Mouse (Mus musculus): Measurements from ENCODE around the gene Mrpl21. TPM values are rescaled to one million over a fixed set of nuclear protein-coding genes. Genes with fewer than 3 reads are reported as not detected.

Gene Mrpl21
- polyA plus RNA-seq, 1 experiment from 2014 or later: 147 TPM

- Histone ChIP-seq H3K9ac (ENCODE audit: low read length) (no peak overlapping the region), H3K27ac (ENCODE audit: low read depth) (no peak overlapping the region), H3K9me3 (ENCODE audit: control insufficient read depth, low read length) (no peaks in the 10 kb centered on the region), H3K4me1 (replicated peaks; ENCODE audit: control insufficient read depth, insufficient read depth, low read length) (no peaks in the 10 kb centered on the region), H3K36me3 (ENCODE audit: control insufficient read depth, insufficient read depth, low read length) (peaks cover 90% of the 10 kb centered on the region), H3K4me3 (ENCODE audit: low read depth, low read length) (no peak overlapping the region), H3K4me2 (ENCODE audit: low read length) (no peak overlapping the region), H3K27me3 (replicated peaks; ENCODE audit: control insufficient read depth, insufficient read depth, low read length) (no peaks in the 10 kb centered on the region)
- ATAC-seq (replicated peaks; ENCODE audit: low FRiP score, low TSS enrichment, low read depth) (no peak), DNase-seq (ENCODE audit: low spot score) (peak; percentile 29)
- WGBS: 95% methylated on average over 4 of the region's 4 CpGs
Observed at GRCm38 (mm10) chr19:3266676-3267075, 16.0 kb upstream of the Mrpl21 start.

DNA sequence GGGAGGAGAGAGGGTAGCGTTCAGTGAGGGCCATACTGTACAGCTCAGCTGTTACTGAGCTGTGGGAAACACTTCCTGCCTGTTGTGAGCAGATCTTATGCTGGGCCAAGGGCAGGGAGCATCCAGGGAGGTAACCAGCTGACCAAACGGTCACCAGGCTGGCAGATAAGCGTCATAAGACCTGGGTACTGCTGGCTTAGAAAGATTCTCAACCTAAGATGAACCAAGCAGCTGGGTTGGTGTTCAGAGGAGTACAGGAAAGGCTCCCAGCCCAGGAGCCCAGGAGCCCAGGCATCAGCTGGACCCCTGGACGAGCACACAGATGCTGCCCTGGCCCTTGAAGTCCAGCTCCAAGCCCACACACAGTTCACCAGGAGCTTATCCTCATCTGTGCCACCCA lies 15.4 kb upstream of the Mrpl21 start:
- peaks cover 92% of the 10 kb centered on the region for H3K36me3 ChIP-seq (ENCODE audit: control insufficient read depth, insufficient read depth, low read length)
- H3K4me1 ChIP-seq (replicated peaks; ENCODE audit: control insufficient read depth, insufficient read depth, low read length): no peaks in the 10 kb centered on the region
- H3K4me2 ChIP-seq (ENCODE audit: low read length): no peak overlapping the region
- H3K4me3 ChIP-seq (ENCODE audit: low read depth, low read length): no peak overlapping the region
- no peaks in the 10 kb centered on the region for H3K27me3 ChIP-seq (replicated peaks; ENCODE audit: control insufficient read depth, insufficient read depth, low read length)
- DNase-seq (ENCODE audit: low spot score): peak; percentile 25
- WGBS: 87% methylated on average over 4 of the region's 4 CpGs
- no peaks in the 10 kb centered on the region for H3K9me3 ChIP-seq (ENCODE audit: control insufficient read depth, low read length)
- H3K27ac ChIP-seq (ENCODE audit: low read depth): no peak overlapping the region
- no peak for ATAC-seq (replicated peaks; ENCODE audit: low FRiP score, low TSS enrichment, low read depth)
- no peak overlapping the region for H3K9ac ChIP-seq (ENCODE audit: low read length)

DNA sequence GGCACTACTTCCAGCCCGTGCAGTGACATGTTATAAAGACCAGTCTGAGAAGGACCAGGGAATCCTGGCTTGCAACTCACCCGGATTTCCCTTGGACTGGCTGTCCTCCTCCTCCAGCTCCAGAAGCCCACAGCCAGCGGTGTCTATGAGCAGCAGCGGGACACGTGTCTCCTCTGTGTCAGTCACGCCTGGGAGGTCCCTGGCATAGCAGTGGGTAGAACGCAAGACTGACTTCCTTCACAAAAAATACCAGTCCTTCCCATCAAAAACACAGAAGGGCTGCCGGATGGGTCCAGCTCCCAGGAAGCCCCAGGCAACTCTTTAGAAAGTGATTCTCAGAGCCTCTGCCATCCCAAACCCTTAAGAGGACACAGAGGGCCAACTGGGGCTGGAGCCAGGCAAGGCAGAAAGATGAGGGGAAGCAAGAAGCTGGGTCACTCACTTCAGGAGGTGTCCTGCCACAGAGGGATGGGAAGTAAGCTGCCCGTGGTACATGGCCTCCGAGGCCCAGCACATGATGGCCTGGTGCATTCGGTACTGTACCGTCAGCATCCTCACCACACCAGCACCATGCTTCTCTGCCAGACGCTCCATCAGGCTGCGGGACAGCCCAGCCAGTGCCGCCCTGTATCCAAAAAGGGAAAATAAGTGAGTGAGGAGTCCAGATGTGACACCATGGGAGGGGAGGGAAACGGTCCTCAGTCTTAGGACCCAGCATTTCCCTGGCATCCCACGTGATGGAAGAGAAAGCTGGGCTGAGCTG lies 14.3 kb upstream of the Mrpl21 start:
- H3K36me3 ChIP-seq (ENCODE audit: control insufficient read depth, insufficient read depth, low read length): peaks cover 98% of the 10 kb centered on the region
- peak; percentile 39 for DNase-seq (ENCODE audit: low spot score)

GRCm38 (mm10) chr19:3269279-3269678 lies 13.4 kb upstream of the Mrpl21 start:
- Histone ChIP-seq H3K9me3 (ENCODE audit: control insufficient read depth, low read length) (no peaks in the 10 kb centered on the region), H3K4me1 (replicated peaks; ENCODE audit: control insufficient read depth, insufficient read depth, low read length) (no peaks in the 10 kb centered on the region), H3K4me2 (ENCODE audit: low read length) (no peak overlapping the region), H3K9ac (ENCODE audit: low read length) (no peak overlapping the region), H3K36me3 (ENCODE audit: control insufficient read depth, insufficient read depth, low read length) (peaks cover 98% of the 10 kb centered on the region), H3K27ac (ENCODE audit: low read depth) (no peak overlapping the region), H3K27me3 (replicated peaks; ENCODE audit: control insufficient read depth, insufficient read depth, low read length) (no peaks in the 10 kb centered on the region), H3K4me3 (ENCODE audit: low read depth, low read length) (no peak overlapping the region)
- no peak for ATAC-seq (replicated peaks; ENCODE audit: low FRiP score, low TSS enrichment, low read depth)
- WGBS: 95% methylated on average over 9 of the region's 9 CpGs
- DNase-seq (ENCODE audit: low spot score): peak; percentile 18

More for the DNA sequence above, 14.3 kb upstream of the Mrpl21 start:
- Histone ChIP-seq H3K9me3 (ENCODE audit: control insufficient read depth, low read length) (no peaks in the 10 kb centered on the region), H3K27me3 (replicated peaks; ENCODE audit: control insufficient read depth, insufficient read depth, low read length) (no peaks in the 10 kb centered on the region), H3K27ac (ENCODE audit: low read depth) (no peak overlapping the region), H3K9ac (ENCODE audit: low read length) (no peak overlapping the region), H3K4me2 (ENCODE audit: low read length) (no peak overlapping the region), H3K4me1 (replicated peaks; ENCODE audit: control insufficient read depth, insufficient read depth, low read length) (no peaks in the 10 kb centered on the region), H3K4me3 (ENCODE audit: low read depth, low read length) (no peak overlapping the region)
- WGBS: 92% methylated on average over 17 of the region's 17 CpGs
- no peak for ATAC-seq (replicated peaks; ENCODE audit: low FRiP score, low TSS enrichment, low read depth)

DNA sequence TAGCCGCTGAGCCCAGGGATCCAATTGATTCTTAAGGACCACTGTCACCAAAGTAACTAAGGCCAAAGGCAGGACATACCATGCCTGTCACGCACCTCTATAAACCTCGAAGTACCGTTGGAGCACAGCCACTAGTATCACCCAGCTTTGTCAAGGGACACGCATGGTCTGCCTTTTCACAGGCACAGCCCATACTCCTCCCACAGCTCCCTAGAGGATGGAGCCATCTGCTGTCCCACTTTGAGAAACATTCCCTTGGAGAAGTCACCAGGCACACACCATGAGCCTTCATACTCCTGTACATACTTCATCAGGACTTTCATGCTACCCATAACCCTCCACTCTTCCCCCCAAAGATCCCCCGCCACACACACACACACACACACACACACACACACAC lies 12.9 kb upstream of the Mrpl21 start:
- Histone ChIP-seq H3K4me3 (ENCODE audit: low read depth, low read length) (no peak overlapping the region), H3K27ac (ENCODE audit: low read depth) (no peak overlapping the region), H3K27me3 (replicated peaks; ENCODE audit: control insufficient read depth, insufficient read depth, low read length) (no peaks in the 10 kb centered on the region), H3K36me3 (ENCODE audit: control insufficient read depth, insufficient read depth, low read length) (peaks cover 96% of the 10 kb centered on the region), H3K4me1 (replicated peaks; ENCODE audit: control insufficient read depth, insufficient read depth, low read length) (no peaks in the 10 kb centered on the region), H3K9me3 (ENCODE audit: control insufficient read depth, low read length) (no peaks in the 10 kb centered on the region), H3K4me2 (ENCODE audit: low read length) (no peak overlapping the region), H3K9ac (ENCODE audit: low read length) (no peak overlapping the region)
- ATAC-seq (replicated peaks; ENCODE audit: low FRiP score, low TSS enrichment, low read depth): no peak
- DNase-seq (ENCODE audit: low spot score): peak; percentile 20
- WGBS: 89% methylated on average over 6 of the region's 6 CpGs

- no peak for DNase-seq (ENCODE audit: low spot score)
- no peak overlapping the region for H3K9ac ChIP-seq (ENCODE audit: low read length)
- no peak overlapping the region for H3K27ac ChIP-seq (ENCODE audit: low read depth)
- no peaks in the 10 kb centered on the region for H3K27me3 ChIP-seq (replicated peaks; ENCODE audit: control insufficient read depth, insufficient read depth, low read length)
- 90% methylated on average over 6 of the region's 6 CpGs for WGBS
- H3K9me3 ChIP-seq (ENCODE audit: control insufficient read depth, low read length): no peaks in the 10 kb centered on the region
- no peak overlapping the region for H3K4me3 ChIP-seq (ENCODE audit: low read depth, low read length)
- H3K4me1 ChIP-seq (replicated peaks; ENCODE audit: control insufficient read depth, insufficient read depth, low read length): no peaks in the 10 kb centered on the region
- no peak for ATAC-seq (replicated peaks; ENCODE audit: low FRiP score, low TSS enrichment, low read depth)
- H3K36me3 ChIP-seq (ENCODE audit: control insufficient read depth, insufficient read depth, low read length): peaks cover 96% of the 10 kb centered on the region
- H3K4me2 ChIP-seq (ENCODE audit: low read length): no peak overlapping the region
Observed at GRCm38 (mm10) chr19:3271366-3271765, 11.3 kb upstream of the Mrpl21 start.

DNA sequence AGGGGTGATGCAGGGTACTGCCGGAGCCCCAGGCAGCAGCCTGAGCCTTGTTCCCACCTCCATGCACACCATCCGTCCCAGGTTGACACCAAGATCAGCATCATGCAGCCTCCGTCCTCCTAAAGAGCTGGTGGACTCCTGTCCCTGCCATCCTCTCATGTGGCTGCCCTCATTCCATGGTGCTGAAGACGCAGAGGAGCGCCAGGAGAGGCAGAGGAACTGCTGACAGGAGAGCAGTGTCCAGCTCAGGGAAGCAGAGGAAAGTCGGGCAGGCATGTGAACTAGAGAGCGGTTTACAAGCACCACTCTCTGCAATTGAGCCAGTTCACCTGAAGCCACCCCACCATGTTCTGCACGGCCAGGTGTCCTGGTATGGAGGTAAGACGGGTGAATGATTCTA lies 9.4 kb upstream of the Mrpl21 start:
- 91% methylated on average over 9 of the region's 9 CpGs for WGBS
- no peak overlapping the region for H3K27ac ChIP-seq (ENCODE audit: low read depth)

DNA sequence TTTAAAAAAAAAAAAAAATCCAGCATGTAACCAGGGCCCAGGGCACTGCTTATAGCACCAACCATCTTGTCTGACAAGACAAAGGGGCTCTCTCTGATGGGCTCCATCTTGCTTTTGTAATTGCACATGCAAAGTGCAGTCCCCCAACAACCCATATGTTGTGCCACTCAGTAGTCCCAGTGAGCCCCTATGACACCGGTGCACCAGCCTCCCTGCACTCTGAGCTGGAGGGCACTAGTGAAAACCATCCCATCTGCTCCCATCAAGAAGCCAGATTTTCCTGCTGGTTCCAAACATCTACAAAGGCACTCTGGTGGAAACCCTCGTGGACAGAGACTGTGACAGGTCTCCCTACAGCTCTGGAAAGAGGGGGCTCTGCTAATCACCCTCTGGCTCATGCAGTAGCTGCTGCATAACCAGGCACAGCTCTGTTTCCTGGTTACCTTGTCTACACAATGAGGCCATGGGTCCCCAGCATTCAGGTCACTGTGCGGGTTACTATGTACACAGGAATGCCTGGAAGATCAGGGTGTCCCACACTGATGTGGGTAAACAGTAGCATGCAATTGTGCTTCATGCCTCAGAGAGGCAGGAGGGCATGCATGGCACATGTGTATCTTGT lies 6.8 kb upstream of the Mrpl21 start:
- Histone ChIP-seq H3K27me3 (replicated peaks; ENCODE audit: control insufficient read depth, insufficient read depth, low read length) (no peaks in the 10 kb centered on the region), H3K9me3 (ENCODE audit: control insufficient read depth, low read length) (no peaks in the 10 kb centered on the region), H3K4me2 (ENCODE audit: low read length) (no peak overlapping the region), H3K4me1 (replicated peaks; ENCODE audit: control insufficient read depth, insufficient read depth, low read length) (no peaks in the 10 kb centered on the region), H3K27ac (ENCODE audit: low read depth) (no peak overlapping the region), H3K36me3 (ENCODE audit: control insufficient read depth, insufficient read depth, low read length) (peaks cover 87% of the 10 kb centered on the region), H3K4me3 (ENCODE audit: low read depth, low read length) (no peak overlapping the region), H3K9ac (ENCODE audit: low read length) (no peak overlapping the region)
- ATAC-seq (replicated peaks; ENCODE audit: low FRiP score, low TSS enrichment, low read depth) (no peak), DNase-seq (ENCODE audit: low spot score) (no peak)
- 94% methylated on average over 3 of the region's 3 CpGs for WGBS

More for the DNA sequence above, 9.4 kb upstream of the Mrpl21 start:
- no peak for DNase-seq (ENCODE audit: low spot score)
- no peak for ATAC-seq (replicated peaks; ENCODE audit: low FRiP score, low TSS enrichment, low read depth)
- Histone ChIP-seq H3K36me3 (ENCODE audit: control insufficient read depth, insufficient read depth, low read length) (peaks cover 94% of the 10 kb centered on the region), H3K4me1 (replicated peaks; ENCODE audit: control insufficient read depth, insufficient read depth, low read length) (no peaks in the 10 kb centered on the region), H3K9ac (ENCODE audit: low read length) (no peak overlapping the region), H3K27me3 (replicated peaks; ENCODE audit: control insufficient read depth, insufficient read depth, low read length) (no peaks in the 10 kb centered on the region), H3K9me3 (ENCODE audit: control insufficient read depth, low read length) (no peaks in the 10 kb centered on the region), H3K4me2 (ENCODE audit: low read length) (no peak overlapping the region), H3K4me3 (ENCODE audit: low read depth, low read length) (no peak overlapping the region)

DNA sequence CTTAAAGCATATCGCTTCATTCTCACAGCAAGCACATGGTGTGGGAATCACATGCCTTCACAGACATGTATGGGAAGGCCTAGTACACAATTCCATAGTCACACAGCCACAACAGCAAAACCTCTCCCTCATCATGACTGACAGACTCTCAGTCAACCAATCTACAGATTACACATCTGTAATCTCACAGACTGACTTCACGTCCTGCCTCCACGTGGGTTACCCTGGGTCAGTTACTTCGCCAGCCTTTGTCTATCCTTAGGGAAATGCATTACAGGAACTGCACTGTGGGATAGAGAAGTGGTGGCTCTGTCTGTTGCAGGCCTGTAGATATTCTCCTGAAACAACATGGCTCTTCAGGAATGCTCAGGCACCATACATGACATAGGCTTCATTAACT lies 815 bp upstream of the Mrpl21 start:
- no peaks in the 10 kb centered on the region for H3K27me3 ChIP-seq (replicated peaks; ENCODE audit: control insufficient read depth, insufficient read depth, low read length)
- H3K9me3 ChIP-seq (ENCODE audit: control insufficient read depth, low read length): no peaks in the 10 kb centered on the region
- ATAC-seq (replicated peaks; ENCODE audit: low FRiP score, low TSS enrichment, low read depth): no peak
- H3K27ac ChIP-seq (ENCODE audit: low read depth): no peak overlapping the region
- H3K4me3 ChIP-seq (ENCODE audit: low read depth, low read length): peak overlapping the region; percentile 97
- peaks cover 18% of the 10 kb centered on the region for H3K4me1 ChIP-seq (replicated peaks; ENCODE audit: control insufficient read depth, insufficient read depth, low read length)
- WGBS: 67% methylated on average over 4 of the region's 4 CpGs
- H3K36me3 ChIP-seq (ENCODE audit: control insufficient read depth, insufficient read depth, low read length): peaks cover 57% of the 10 kb centered on the region
- H3K4me2 ChIP-seq (ENCODE audit: low read length): peak overlapping the region; percentile 73
- peak overlapping the region; percentile 75 for H3K9ac ChIP-seq (ENCODE audit: low read length)
- DNase-seq (ENCODE audit: low spot score): no peak

Measured in intestine, embryonic 14.5 days (tissue).